Mouse (Mus musculus) heart, postnatal 0 days (tissue): ENCODE data around the gene Gmps.

Source experiments
- CTCF ChIP-seq: IDR thresholded peaks from 2 replicates; pipeline ENCODE4 v1.5.1; 2016; ENCODE audit warnings: antibody characterized with exemption, control low read depth, low read depth
- EP300 ChIP-seq: IDR thresholded peaks from 2 replicates; pipeline ENCODE4 v1.6.1; 2016; ENCODE audit warnings: antibody characterized with exemption, low read depth

- TF ChIP-seq CTCF (no peak), EP300 (no peak)
Measured at GRCm38 (mm10) chr3:64038136-64038841, 62.4 kb downstream of the Gmps start.
